Mouse (Mus musculus) ovary, postnatal 36 days (tissue): ENCODE results near the gene Vmn2r104.

Experiments used
- DNase-seq: peaks from one replicate; pipeline ENCODE4 v3.0.0; 2022; ENCODE audit warnings: low spot score, mixed read lengths

The Vmn2r104 gene

GRCm38 (mm10) chr17:20048236-20048635 is at the start of gene Vmn2r104:
Gene Vmn2r104, minus strand, starts transcription at chr17:20048336.
- DNase-seq: no peak

DNA sequence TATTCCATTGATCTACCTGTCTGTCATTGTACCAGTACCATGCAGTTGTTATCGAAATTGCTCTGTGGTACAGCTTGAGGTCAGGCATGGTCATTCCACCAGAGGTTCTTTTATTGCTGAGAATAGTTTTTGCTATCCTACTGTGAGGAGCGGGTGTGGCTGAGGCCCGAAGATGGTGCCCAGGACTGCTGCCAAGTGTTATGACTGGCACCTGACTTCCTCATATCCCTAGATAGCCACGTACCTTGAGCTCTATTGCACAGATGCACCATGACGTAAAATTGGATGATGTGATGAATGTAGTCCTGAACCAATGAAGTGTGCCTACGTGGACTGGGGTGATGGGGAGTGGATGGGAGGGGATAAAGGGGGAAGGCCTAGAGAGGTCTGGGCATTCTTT is 26.0 kb upstream of the Vmn2r104 start:
- no peak for DNase-seq

DNA sequence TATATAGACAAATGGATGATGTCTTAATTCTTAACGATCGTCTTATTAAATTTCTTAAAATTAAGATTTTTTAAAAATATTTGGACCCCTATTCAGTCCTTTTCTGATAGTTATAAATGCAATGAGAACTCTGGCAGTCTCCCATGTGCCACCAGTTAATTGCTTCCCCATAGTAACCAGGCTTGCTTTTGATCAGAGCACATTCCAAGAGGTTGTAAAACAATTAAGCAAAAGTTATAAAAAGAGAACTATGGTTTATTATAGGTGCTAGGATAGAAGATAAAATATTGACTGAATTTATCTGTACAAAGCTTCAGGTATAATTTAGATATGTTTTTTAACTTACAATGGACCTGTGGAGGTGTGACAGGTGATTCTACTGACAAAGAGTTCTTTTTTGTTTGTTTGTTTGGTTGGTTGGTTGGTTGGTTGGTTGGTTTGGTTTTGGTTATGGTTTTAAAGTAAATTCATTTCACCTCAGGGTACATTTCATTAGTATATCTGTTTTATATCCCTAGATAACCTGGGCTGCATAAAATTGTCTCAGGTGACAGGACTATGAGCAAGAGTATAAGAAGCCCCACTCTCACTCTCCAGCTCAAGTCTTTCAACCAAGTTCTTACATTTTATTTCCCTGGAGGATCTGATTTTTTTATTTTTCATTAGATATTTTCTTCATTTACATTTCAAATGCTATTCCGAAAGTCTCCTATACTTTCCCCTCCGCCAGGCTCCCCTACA is 23.7 kb upstream of the Vmn2r104 start:
- no peak for DNase-seq
